Mouse (Mus musculus) activated CD4-positive, CD25-positive, alpha-beta regulatory T cell (primary cell): ENCODE results near the gene Arl6ip4. TPM values are rescaled to one million over a fixed set of nuclear protein-coding genes. Genes with fewer than 3 reads are reported as not detected.

Experiments
- polyA plus RNA-seq, 2 experiments: library from polyadenylated mRNA; unstranded; fragments of 100-300 nt; shearing (Covaris generic); gene quantifications; one replicate each; pipeline ENCODE4 v1.2.1; 2017

Gene Arl6ip4
- 100 to 1,000 TPM in 1 of 2 experiments, 10 to 100 TPM in 1; 86.3 to 121 TPM for polyA plus RNA-seq

GRCm38 (mm10) chr5:124115990-124116845 is at the start of gene Arl6ip4:
TSS of gene Arl6ip4 (plus strand) at chr5:124116089.

DNA sequence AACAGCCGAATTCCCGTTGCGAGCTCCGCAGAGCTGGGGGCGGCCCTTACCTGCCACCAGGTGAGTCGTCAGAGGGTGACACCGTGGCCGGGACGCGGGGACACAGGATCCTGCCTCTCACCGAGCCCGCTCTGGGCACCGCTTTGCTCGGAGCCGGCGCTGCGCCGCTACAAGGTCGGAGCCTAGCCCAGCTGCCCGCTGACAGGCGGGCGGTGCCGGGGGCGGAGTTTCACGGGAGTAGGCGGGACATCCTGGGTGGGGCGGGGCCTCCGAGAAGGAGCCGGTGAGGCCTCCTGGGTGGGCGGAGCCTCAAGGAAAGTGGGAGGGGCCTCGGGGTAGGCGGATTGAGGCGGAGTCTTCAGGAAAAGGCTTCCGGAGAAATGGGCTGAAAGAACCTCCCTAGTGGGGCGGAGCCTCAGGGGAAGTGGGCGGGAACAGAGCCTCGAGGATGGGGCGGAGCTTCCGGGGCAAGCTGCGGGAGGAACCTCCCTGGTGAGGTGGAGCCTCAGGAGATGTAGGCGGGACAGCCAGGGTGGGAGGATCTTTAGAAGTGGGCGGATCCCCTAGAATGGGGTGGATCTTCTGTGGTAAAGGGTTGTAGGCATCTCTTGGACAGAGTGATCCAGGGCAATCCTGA is 20.2 kb upstream of the Arl6ip4 start, which contains the start of gene Abcb9:
TSS of gene Abcb9 (minus strand) at position 203 of the 637 bp plus-strand sequence.

GRCm38 (mm10) chr5:124111742-124112497 is 4.0 kb upstream of the Arl6ip4 start, which contains the start of gene Ogfod2:
TSS of gene Ogfod2 (plus strand) at chr5:124112297.

Other genes starting within 250 kb of the Arl6ip4 start
- not detected for gene Hcar1, start 236.1 kb upstream of the Arl6ip4 start, polyA plus RNA-seq
- 100 to 1,000 TPM; 108 to 111 TPM for gene Denr, start 208.9 kb upstream of the Arl6ip4 start, polyA plus RNA-seq
- 1 to 10 TPM; 2.4 to 6.0 TPM for gene Gm43518, start 188.7 kb upstream of the Arl6ip4 start, polyA plus RNA-seq
- 1 to 10 TPM; 2.2 to 3.4 TPM for gene Ccdc62, start 185.4 kb upstream of the Arl6ip4 start, polyA plus RNA-seq
- 10 to 100 TPM; 21.3 to 63.5 TPM for gene Hip1r, start 142.5 kb upstream of the Arl6ip4 start, polyA plus RNA-seq
- gene Vps37b, start 83.8 kb upstream of the Arl6ip4 start, polyA plus RNA-seq = 10 to 100 TPM; 73.3 to 90.6 TPM
- gene Abcb9, start 20.3 kb upstream of the Arl6ip4 start, polyA plus RNA-seq = 10 to 100 TPM; 43.2 to 57.2 TPM
- gene Ogfod2, start 3.8 kb upstream of the Arl6ip4 start, polyA plus RNA-seq = 10 to 100 TPM; 28.7 to 32.3 TPM
- 10 to 100 TPM; 18.4 to 27.2 TPM for gene Pitpnm2, start 133.7 kb downstream of the Arl6ip4 start, polyA plus RNA-seq
- 10 to 100 TPM; 15.8 to 20.1 TPM for gene Mphosph9, start 211.9 kb downstream of the Arl6ip4 start, polyA plus RNA-seq
- 10 to 100 TPM in 1 of 2 experiments, 1 to 10 TPM in 1; 7.4 to 11.7 TPM for gene 2810006K23Rik, start 212.0 kb downstream of the Arl6ip4 start, polyA plus RNA-seq
- 100 to 1,000 TPM; 128 to 136 TPM for gene Cdk2ap1, start 247.0 kb downstream of the Arl6ip4 start, polyA plus RNA-seq